Mouse (Mus musculus) liver, adult 2 months (tissue): ENCODE data around the gene Ntn1.

Experiments
- CTCF ChIP-seq: fragments of 200-500 bp; IDR thresholded peaks from 2 replicates; pipeline ENCODE4 v1.5.1; 2011; ENCODE audit warnings: low read depth, low read length, control low read depth
- POLR2A ChIP-seq: fragments of 200-500 bp; IDR thresholded peaks from 2 replicates; pipeline ENCODE4 v1.6.1; 2011; ENCODE audit warnings: low read length, control low read depth; ENCODE audit not compliant: insufficient read depth; ENCODE audit errors: extremely low read depth

DNA sequence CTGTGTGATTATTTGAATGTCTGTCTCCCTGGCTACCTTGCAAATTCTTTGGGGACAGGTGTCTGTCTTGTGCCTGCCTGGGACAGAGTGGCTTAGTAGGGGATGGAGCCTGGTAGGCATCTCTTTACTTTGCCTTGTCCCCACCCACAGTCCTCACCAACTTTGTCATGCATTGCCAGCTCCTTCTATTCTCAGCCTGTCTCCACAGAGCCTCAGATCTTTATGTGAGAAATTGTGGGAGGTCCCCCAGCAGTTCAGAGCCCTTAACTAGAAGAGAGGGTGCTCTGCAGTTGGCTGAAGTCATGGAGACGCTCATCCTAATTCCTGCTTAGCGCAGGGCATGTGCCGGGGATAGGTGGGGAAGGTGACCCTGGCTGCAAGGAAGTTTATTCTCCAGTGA, 215.0 kb downstream of the Ntn1 start:
- TF ChIP-seq CTCF = no peak
- no peak for TF ChIP-seq POLR2A
